Mouse (Mus musculus): Measurements from ENCODE around the gene Gm28048. TPM values are rescaled to one million over a fixed set of nuclear protein-coding genes. Genes with fewer than 3 reads are reported as not detected.

The Gm28048 gene
- total and polyA plus RNA-seq, 2 experiments from 2014 or later: 6.8 TPM; not detected in 1

DNA sequence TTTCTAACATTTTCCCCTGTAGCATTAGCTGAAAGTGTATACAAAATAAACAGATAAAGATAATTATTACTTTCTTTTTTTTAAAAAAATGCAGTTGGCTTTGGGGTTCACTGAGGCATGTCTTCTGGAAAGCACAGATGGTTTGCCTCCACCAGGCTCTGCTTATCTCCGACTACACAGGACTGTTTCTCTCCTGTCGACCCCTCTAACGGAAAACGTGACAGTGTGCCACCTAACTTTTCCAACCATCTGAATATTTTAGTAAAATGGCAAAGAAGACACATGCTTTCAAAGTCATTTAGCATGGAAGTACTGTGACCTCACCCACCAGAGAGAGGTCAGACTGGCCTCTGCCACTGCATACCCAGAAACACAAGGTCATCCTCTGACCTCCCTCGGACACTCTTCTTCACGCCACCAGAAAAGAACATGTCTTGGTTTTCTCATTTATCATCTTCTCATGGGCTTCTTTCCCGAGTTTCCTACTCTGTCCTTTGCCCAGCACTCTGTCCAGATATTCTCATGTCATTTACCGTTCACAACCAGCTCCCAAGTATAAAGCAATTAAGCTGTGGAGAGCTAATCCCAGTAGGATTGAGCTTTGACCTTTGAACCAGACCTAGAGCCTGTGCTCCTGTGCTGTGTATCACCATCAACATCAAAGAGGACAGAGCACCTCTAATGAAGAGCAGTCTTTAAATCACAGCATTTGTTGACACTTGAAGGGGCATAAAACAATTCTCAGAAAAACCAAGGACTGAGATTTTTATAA, 134.7 kb downstream of the Gm28048 start:
- H3K27me3 ChIP-seq (ENCODE audit: control insufficient read depth, insufficient read depth, low read length): no peaks in the 10 kb centered on the region
- no peaks in the 10 kb centered on the region for H3K9me3 ChIP-seq (replicated peaks; ENCODE audit: control insufficient read depth, low read length)
- H3K4me3 ChIP-seq (ENCODE audit: low read depth, low read length): no peak overlapping the region
- no peak overlapping the region for H3K9ac ChIP-seq (replicated peaks; ENCODE audit: low read depth, low read length)
- H3K4me1 ChIP-seq (ENCODE audit: control insufficient read depth, insufficient read depth): peaks cover 65% of the 10 kb centered on the region
- no peak overlapping the region for H3K27ac ChIP-seq (ENCODE audit: low read depth)
- no peaks in the 10 kb centered on the region for H3K36me3 ChIP-seq (replicated peaks; ENCODE audit: control insufficient read depth, insufficient read depth, low read length)
- DNase-seq (ENCODE audit: low spot score) (no peak), ATAC-seq (ENCODE audit: insufficient read depth, low read depth) (no peak)
- no peak for TF ChIP-seq EP300 (IDR thresholded peaks at IDR 0.05; ENCODE audit: low read depth)
- TF ChIP-seq CTCF (IDR thresholded peaks at IDR 0.05; ENCODE audit: low read depth): no peak
- 53% methylated on average over 8 of the region's 8 CpGs for WGBS
- no peak overlapping the region for H3K4me2 ChIP-seq (ENCODE audit: low read depth, low read length)

- H3K4me1 ChIP-seq (ENCODE audit: control insufficient read depth, insufficient read depth): peaks cover 68% of the 10 kb centered on the region
- ATAC-seq (ENCODE audit: insufficient read depth, low read depth): no peak
- H3K27me3 ChIP-seq (ENCODE audit: control insufficient read depth, insufficient read depth, low read length): no peaks in the 10 kb centered on the region
- 63% methylated on average over 6 of the region's 6 CpGs for WGBS
- DNase-seq (ENCODE audit: low spot score): no peak
- TF ChIP-seq EP300 (IDR thresholded peaks at IDR 0.05; ENCODE audit: low read depth) (no peak), CTCF (IDR thresholded peaks at IDR 0.05; ENCODE audit: low read depth) (no peak)
- no peak overlapping the region for H3K4me3 ChIP-seq (ENCODE audit: low read depth, low read length)
- peak overlapping the region; percentile 2; the same call in 1 of the 2 replicates for H3K27ac ChIP-seq (ENCODE audit: low read depth)
- H3K9ac ChIP-seq (replicated peaks; ENCODE audit: low read depth, low read length): no peak overlapping the region
- no peaks in the 10 kb centered on the region for H3K9me3 ChIP-seq (replicated peaks; ENCODE audit: control insufficient read depth, low read length)
- H3K4me2 ChIP-seq (ENCODE audit: low read depth, low read length): no peak overlapping the region
- no peaks in the 10 kb centered on the region for H3K36me3 ChIP-seq (replicated peaks; ENCODE audit: control insufficient read depth, insufficient read depth, low read length)
Measured at GRCm38 (mm10) chr11:22846093-22846835, 135.6 kb downstream of the Gm28048 start.

DNA sequence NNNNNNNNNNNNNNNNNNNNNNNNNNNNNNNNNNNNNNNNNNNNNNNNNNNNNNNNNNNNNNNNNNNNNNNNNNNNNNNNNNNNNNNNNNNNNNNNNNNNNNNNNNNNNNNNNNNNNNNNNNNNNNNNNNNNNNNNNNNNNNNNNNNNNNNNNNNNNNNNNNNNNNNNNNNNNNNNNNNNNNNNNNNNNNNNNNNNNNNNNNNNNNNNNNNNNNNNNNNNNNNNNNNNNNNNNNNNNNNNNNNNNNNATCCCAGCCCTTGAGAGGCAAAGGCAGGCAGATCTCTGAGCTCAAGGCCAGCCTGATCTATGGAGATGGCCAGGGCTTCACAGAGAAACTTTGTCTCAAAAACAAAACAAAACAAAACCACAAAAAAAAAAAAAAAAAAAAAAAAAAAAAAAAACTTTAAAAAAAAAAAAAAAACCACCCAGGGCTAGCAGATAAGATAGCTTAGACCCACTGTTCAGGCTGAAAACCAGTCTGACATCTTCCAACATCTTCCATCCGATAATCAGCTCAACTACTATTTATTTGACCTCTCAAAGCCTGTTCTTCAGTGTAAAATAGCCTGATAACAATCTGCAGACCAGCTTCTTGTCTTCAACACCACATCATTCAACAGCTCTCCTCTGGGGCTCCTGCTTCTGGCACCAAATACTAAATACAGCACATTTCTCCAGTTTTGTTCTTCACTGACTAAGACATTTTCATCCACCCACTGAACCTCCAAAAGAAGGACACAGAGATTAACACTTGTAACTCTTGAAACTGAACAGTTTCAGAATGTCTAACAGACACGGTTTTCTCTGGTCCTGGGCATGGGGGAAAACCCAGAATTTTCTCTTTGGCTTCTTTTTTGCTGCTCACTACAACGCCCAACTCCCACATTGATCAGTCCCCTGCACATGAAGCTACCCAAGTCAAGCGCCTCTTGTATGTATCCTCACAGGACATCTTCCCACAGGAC, 136.9 kb downstream of the Gm28048 start:
- H3K36me3 ChIP-seq (replicated peaks; ENCODE audit: control insufficient read depth, insufficient read depth, low read length): no peaks in the 10 kb centered on the region
- H3K4me3 ChIP-seq (ENCODE audit: low read depth, low read length): no peak overlapping the region
- no peak overlapping the region for H3K9ac ChIP-seq (replicated peaks; ENCODE audit: low read depth, low read length)
- WGBS: 66% methylated on average over 4 of the region's 4 CpGs
- no peaks in the 10 kb centered on the region for H3K9me3 ChIP-seq (replicated peaks; ENCODE audit: control insufficient read depth, low read length)
- H3K4me2 ChIP-seq (ENCODE audit: low read depth, low read length): no peak overlapping the region; the same call in 1 of the 2 replicates
- DNase-seq (ENCODE audit: low spot score) (no peak), ATAC-seq (ENCODE audit: insufficient read depth, low read depth) (no peak)
- H3K4me1 ChIP-seq (ENCODE audit: control insufficient read depth, insufficient read depth): peaks cover 58% of the 10 kb centered on the region
- no peaks in the 10 kb centered on the region for H3K27me3 ChIP-seq (ENCODE audit: control insufficient read depth, insufficient read depth, low read length)
- peak overlapping the region; percentile 25; the same call in 1 of the 2 replicates for H3K27ac ChIP-seq (ENCODE audit: low read depth)
- no peak for TF ChIP-seq CTCF (IDR thresholded peaks at IDR 0.05; ENCODE audit: low read depth)
- TF ChIP-seq EP300 (IDR thresholded peaks at IDR 0.05; ENCODE audit: low read depth): no peak

DNA sequence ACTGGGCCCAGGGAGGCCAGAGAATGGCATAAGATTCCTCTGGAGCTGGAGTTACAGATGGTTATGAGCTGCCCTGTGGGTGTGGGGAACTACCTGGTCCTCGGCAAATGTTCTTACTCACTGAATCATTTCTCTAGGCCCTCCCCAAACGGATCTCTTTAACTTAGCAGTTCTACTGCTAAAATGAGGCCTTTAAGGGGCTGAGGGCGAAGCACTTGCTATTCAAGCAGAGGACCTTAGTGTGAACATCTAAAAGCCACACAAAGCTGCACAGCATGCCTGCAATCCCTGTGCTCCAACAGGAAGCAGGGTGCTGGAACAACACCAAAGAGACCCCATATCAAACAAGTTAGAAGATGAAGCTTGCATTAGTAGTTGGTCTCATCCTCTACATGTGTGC, 142.4 kb downstream of the Gm28048 start:
- Histone ChIP-seq H3K4me1 (ENCODE audit: control insufficient read depth, insufficient read depth) (peaks cover 12% of the 10 kb centered on the region), H3K9me3 (replicated peaks; ENCODE audit: control insufficient read depth, low read length) (no peaks in the 10 kb centered on the region), H3K4me3 (ENCODE audit: low read depth, low read length) (no peak overlapping the region), H3K27ac (ENCODE audit: low read depth) (no peak overlapping the region), H3K27me3 (ENCODE audit: control insufficient read depth, insufficient read depth, low read length) (no peaks in the 10 kb centered on the region), H3K36me3 (replicated peaks; ENCODE audit: control insufficient read depth, insufficient read depth, low read length) (peaks cover under 1% of the 10 kb centered on the region; the same call in 1 of the 2 replicates), H3K4me2 (ENCODE audit: low read depth, low read length) (no peak overlapping the region), H3K9ac (replicated peaks; ENCODE audit: low read depth, low read length) (no peak overlapping the region)
- no peak for TF ChIP-seq CTCF (IDR thresholded peaks at IDR 0.05; ENCODE audit: low read depth)
- no peak for TF ChIP-seq EP300 (IDR thresholded peaks at IDR 0.05; ENCODE audit: low read depth)
- DNase-seq (ENCODE audit: low spot score): no peak
- WGBS: 77% methylated on average over 3 of the region's 3 CpGs
- ATAC-seq (ENCODE audit: insufficient read depth, low read depth): no peak

DNA sequence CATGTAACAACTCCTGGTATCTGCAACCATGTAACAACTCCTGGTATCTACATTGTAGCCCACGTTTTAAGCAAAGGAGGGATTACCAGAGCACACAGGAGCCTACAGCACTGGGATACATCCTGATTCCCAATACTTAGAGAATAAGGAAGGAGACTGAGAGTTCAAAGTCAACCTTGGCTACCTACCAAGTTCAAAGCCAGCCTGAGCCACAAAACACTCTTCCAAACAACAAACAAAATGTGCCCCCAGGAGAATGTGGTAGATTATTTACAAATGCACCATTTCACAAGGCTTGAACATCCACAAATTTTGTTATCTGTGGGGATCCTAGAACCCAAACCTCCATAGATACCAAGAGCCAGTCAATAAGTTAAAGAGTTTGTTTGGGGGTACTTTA, 143.5 kb downstream of the Gm28048 start:
- WGBS: 43% methylated on average over 1 of the region's 1 CpGs
- Histone ChIP-seq H3K4me2 (ENCODE audit: low read depth, low read length) (no peak overlapping the region), H3K27ac (ENCODE audit: low read depth) (no peak overlapping the region), H3K4me1 (ENCODE audit: control insufficient read depth, insufficient read depth) (peaks cover 7% of the 10 kb centered on the region; the same call in 1 of the 2 replicates), H3K27me3 (ENCODE audit: control insufficient read depth, insufficient read depth, low read length) (no peaks in the 10 kb centered on the region), H3K36me3 (replicated peaks; ENCODE audit: control insufficient read depth, insufficient read depth, low read length) (peaks cover 9% of the 10 kb centered on the region; the same call in 1 of the 2 replicates), H3K4me3 (ENCODE audit: low read depth, low read length) (no peak overlapping the region), H3K9ac (replicated peaks; ENCODE audit: low read depth, low read length) (no peak overlapping the region), H3K9me3 (replicated peaks; ENCODE audit: control insufficient read depth, low read length) (no peaks in the 10 kb centered on the region)
- ATAC-seq (ENCODE audit: insufficient read depth, low read depth) (no peak), DNase-seq (ENCODE audit: low spot score) (no peak)
- TF ChIP-seq CTCF (IDR thresholded peaks at IDR 0.05; ENCODE audit: low read depth): no peak
- TF ChIP-seq EP300 (IDR thresholded peaks at IDR 0.05; ENCODE audit: low read depth): no peak
